Mouse (Mus musculus): ENCODE data around the gene Cand2. TPM values are rescaled to one million over a fixed set of nuclear protein-coding genes. Genes with fewer than 3 reads are reported as not detected.

Gene Cand2
- total RNA-seq (2012; rRNA removed) (7.8 and 8.5 TPM in 2 replicates), total RNA-seq (2014; rRNA removed) (3.6 and 3.9 TPM in 2 replicates), polyA plus RNA-seq (2012; ENCODE audit: insufficient read length, low read depth) (14.2 and 17.1 TPM in 2 replicates)

DNA sequence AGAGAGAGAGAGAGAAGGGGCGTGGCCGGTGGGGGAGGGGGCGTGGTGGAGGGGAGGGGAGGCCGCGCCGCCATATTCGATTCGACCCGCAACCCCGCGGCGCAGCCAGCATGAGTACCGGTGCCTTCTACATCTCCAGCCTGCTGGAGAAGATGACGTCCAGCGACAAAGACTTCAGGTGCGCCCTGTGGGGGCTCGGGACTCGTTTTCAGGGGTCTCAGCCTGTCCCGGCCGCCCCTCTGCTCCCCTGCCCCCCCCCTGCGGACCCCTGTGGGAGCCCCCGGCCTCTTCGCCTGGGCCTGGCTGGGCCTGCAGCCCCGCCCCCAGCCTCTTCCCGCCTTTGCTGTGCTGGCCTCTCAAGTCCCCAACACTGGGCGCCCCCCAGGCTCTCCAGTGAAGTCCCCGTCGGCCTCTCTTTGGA lies at the start of gene Cand2:
Cand2 (plus strand) TSS at position 38 of the 421 bp plus-strand sequence.
- in situ Hi-C loops (cut with MboI; ENCODE audit: low pct_ligation_motif_present, low pct_unique_long_range_greater_than_20kb, low sequenced_read_pairs) = no loop called here
- H3K4me2 ChIP-seq (ENCODE audit: insufficient read depth, low read depth, poor library complexity, severe bottlenecking) = peak within 1 kb of the TSS; percentile 93
- peak; percentile 64 for DNase-seq (ENCODE audit: extremely low read depth)
- H3K4me3 ChIP-seq (replicated peaks in 1 of 3; ENCODE audit: low read depth in 2 of 3, low read length in 2 of 3, poor library complexity in 1 of 3) = peak within 1 kb of the TSS; percentile 64 to 72 (median 69)
- H3K9ac ChIP-seq (ENCODE audit: insufficient read depth, low read depth) = peak within 1 kb of the TSS; percentile 75
- peaks cover 6 to 24% of the 10 kb centered on the region in 2 experiments for H3K4me1 ChIP-seq (ENCODE audit: control insufficient read depth in 1 of 2, insufficient read depth in 2 of 2)
- no peak for TF ChIP-seq BHLHE40 (IDR thresholded peaks at IDR 0.05; ENCODE audit: low read depth, low read length)
- no peak for TF ChIP-seq IRF4 (IDR thresholded peaks at IDR 0.05; ENCODE audit: low read depth, low read length)
- TF ChIP-seq USF1 (IDR thresholded peaks at IDR 0.05; ENCODE audit: low read depth, low read length) = no peak
- peak; percentile 56 for TF ChIP-seq POLR2A (IDR thresholded peaks at IDR 0.05; ENCODE audit: low read depth, low read length)
- no peak for TF ChIP-seq MAX (IDR thresholded peaks at IDR 0.05; ENCODE audit: low read length)
- TF ChIP-seq HCFC1 (IDR thresholded peaks at IDR 0.05; ENCODE audit: low read depth, low read length) = no peak
- peaks cover 4% of the 10 kb centered on the region for H3K79me2 ChIP-seq (replicated peaks; ENCODE audit: control insufficient read depth, extremely low read depth, insufficient read depth, poor library complexity, severe bottlenecking)
- H3K36me3 ChIP-seq (replicated peaks in 1 of 2; ENCODE audit: control insufficient read depth in 1 of 2, insufficient read depth in 1 of 2, low read length in 1 of 2) = peaks cover 0 to 20% of the 10 kb centered on the region in 2 experiments
- no peaks in the 10 kb centered on the region for H3K9me3 ChIP-seq (replicated peaks; ENCODE audit: low read length)
- dilution Hi-C loops (cut with MboI; ENCODE audit: extremely low pct_ligation_motif_present, extremely low pct_unique_long_range_greater_than_20kb, low sequenced_read_pairs) = no loop called here
- no peak within 1 kb of the TSS for H3K27ac ChIP-seq (ENCODE audit: insufficient read depth, low read depth)
- no peaks in the 10 kb centered on the region for H3K27me3 ChIP-seq (replicated peaks)

GRCm38 (mm10) chr6:115727108-115727507 lies 47.2 kb upstream of the Cand2 start:
- Histone ChIP-seq H3K4me2 (ENCODE audit: insufficient read depth, low read depth, poor library complexity, severe bottlenecking) (no peak overlapping the region), H3K27me3 (replicated peaks) (no peaks in the 10 kb centered on the region), H3K36me3 (replicated peaks in 1 of 2; ENCODE audit: control insufficient read depth in 1 of 2, insufficient read depth in 1 of 2, low read length in 1 of 2) (no peaks in the 10 kb centered on the region), H3K9ac (ENCODE audit: insufficient read depth, low read depth) (no peak overlapping the region), H3K79me2 (replicated peaks; ENCODE audit: control insufficient read depth, extremely low read depth, insufficient read depth, poor library complexity, severe bottlenecking) (no peaks in the 10 kb centered on the region), H3K4me1 (ENCODE audit: control insufficient read depth in 1 of 2, insufficient read depth in 2 of 2) (no peaks in the 10 kb centered on the region), H3K9me3 (replicated peaks; ENCODE audit: low read length) (peaks cover 6% of the 10 kb centered on the region), H3K27ac (ENCODE audit: insufficient read depth, low read depth) (no peak overlapping the region), H3K4me3 (replicated peaks in 1 of 3; ENCODE audit: low read depth in 2 of 3, low read length in 2 of 3, poor library complexity in 1 of 3) (no peak overlapping the region)
- TF ChIP-seq RAD21 (IDR thresholded peaks at IDR 0.05; ENCODE audit: low read depth, low read length) (peak; percentile 73), MAX (IDR thresholded peaks at IDR 0.05; ENCODE audit: low read length) (peak; percentile 48; the same call in 1 of the 2 replicates), MXI1 (IDR thresholded peaks at IDR 0.05; ENCODE audit: low read depth, low read length) (no peak), CTCF (conservative IDR thresholded peaks at IDR 0.05 in 1 of 2, IDR thresholded peaks at IDR 0.05 in 1 of 2; ENCODE audit: low read depth in 2 of 2, low read length in 2 of 2) (peak; percentile 67 to 77), E2F4 (IDR thresholded peaks at IDR 0.05; ENCODE audit: insufficient replicate concordance, low read depth, low read length) (0 out of 2 replicates have a peak, but pooled peaks have one; percentile 31), SMC3 (IDR thresholded peaks at IDR 0.05; ENCODE audit: low read depth, low read length) (peak; percentile 63), ZC3H11A (IDR thresholded peaks at IDR 0.05; ENCODE audit: low read depth, low read length) (no peak), NELFE (IDR thresholded peaks at IDR 0.05; ENCODE audit: low read depth, low read length) (0 out of 2 replicates have a peak, but pooled peaks have one; percentile 12)
- dilution Hi-C loops (cut with MboI; ENCODE audit: extremely low pct_ligation_motif_present, extremely low pct_unique_long_range_greater_than_20kb, low sequenced_read_pairs) (no loop called here), in situ Hi-C loops (cut with MboI; ENCODE audit: low pct_ligation_motif_present, low pct_unique_long_range_greater_than_20kb, low sequenced_read_pairs) (no loop called here)
- peak; percentile 59 for DNase-seq (ENCODE audit: extremely low read depth)

DNA sequence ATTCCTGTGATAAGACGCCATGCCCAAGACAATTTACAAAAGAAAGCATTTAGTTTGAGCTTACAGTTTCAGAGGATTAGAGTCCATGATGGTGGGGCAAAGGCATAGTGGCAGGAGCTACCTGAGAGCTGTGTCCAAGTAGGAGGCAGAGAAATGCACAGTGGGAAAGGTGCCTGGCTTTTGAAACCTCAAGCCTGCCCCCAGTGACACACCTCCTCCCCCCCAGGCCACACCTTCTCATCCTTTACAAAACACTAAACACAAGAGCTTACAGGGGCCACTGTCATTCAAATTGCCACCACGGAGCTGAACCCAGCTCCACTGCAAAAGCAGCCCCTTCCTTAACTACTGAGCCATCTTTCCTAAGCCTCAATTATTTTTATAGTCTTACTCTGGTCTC lies 46.8 kb upstream of the Cand2 start:
- dilution Hi-C loops (cut with MboI; ENCODE audit: extremely low pct_ligation_motif_present, extremely low pct_unique_long_range_greater_than_20kb, low sequenced_read_pairs) (no loop called here), in situ Hi-C loops (cut with MboI; ENCODE audit: low pct_ligation_motif_present, low pct_unique_long_range_greater_than_20kb, low sequenced_read_pairs) (no loop called here)
- no peak for DNase-seq (ENCODE audit: extremely low read depth)
- no peaks in the 10 kb centered on the region for H3K4me1 ChIP-seq (ENCODE audit: control insufficient read depth in 1 of 2, insufficient read depth in 2 of 2)
- no peak overlapping the region for H3K27ac ChIP-seq (ENCODE audit: insufficient read depth, low read depth)
- no peak overlapping the region for H3K9ac ChIP-seq (ENCODE audit: insufficient read depth, low read depth)
- no peaks in the 10 kb centered on the region for H3K36me3 ChIP-seq (replicated peaks in 1 of 2; ENCODE audit: control insufficient read depth in 1 of 2, insufficient read depth in 1 of 2, low read length in 1 of 2)
- no peaks in the 10 kb centered on the region for H3K79me2 ChIP-seq (replicated peaks; ENCODE audit: control insufficient read depth, extremely low read depth, insufficient read depth, poor library complexity, severe bottlenecking)
- TF ChIP-seq TCF12 (IDR thresholded peaks at IDR 0.05; ENCODE audit: low read depth, low read length) = no peak
- TF ChIP-seq POLR2A (IDR thresholded peaks at IDR 0.05; ENCODE audit: low read depth, low read length) = no peak
- TF ChIP-seq SIN3A (IDR thresholded peaks at IDR 0.05; ENCODE audit: low read length) = no peak
- no peak for TF ChIP-seq TBP (conservative IDR thresholded peaks at IDR 0.05; ENCODE audit: low read depth, low read length)
- no peak for TF ChIP-seq MAFK (IDR thresholded peaks at IDR 0.05; ENCODE audit: insufficient replicate concordance, low read length)
- no peak overlapping the region for H3K4me3 ChIP-seq (replicated peaks in 1 of 3; ENCODE audit: low read depth in 2 of 3, low read length in 2 of 3, poor library complexity in 1 of 3)
- H3K27me3 ChIP-seq (replicated peaks) = no peaks in the 10 kb centered on the region
- no peak overlapping the region for H3K4me2 ChIP-seq (ENCODE audit: insufficient read depth, low read depth, poor library complexity, severe bottlenecking)
- H3K9me3 ChIP-seq (replicated peaks; ENCODE audit: low read length) = peaks cover 6% of the 10 kb centered on the region

Measured in CH12.LX (cell line).